In genomic region chr11:62901699-62902323, GRCm38 (mm10) we compare ENCODE assay signal across 9 mouse cellular contexts. TPM values are rescaled to one million over a fixed set of nuclear protein-coding genes. Genes with fewer than 3 reads are reported as not detected.
DNase-seq lines count a peak whose midpoint lies in the region; TF ChIP-seq lines count a peak whose summit lies in the region.
"Had no signal": no experiment of that assay in that cellular context is flagged by ENCODE, and none has a peak within 500 bp of the region (broad histone marks: within the 10 kb centered on the region; RNA-seq: fewer than 3 reads in every experiment).

No protein-coding gene starts in this region.

- DNase-seq in urinary bladder, postnatal 25 days (ENCODE audit: low spot score), result peak; percentile 51
- no peak for DNase-seq in urinary bladder, adult 2 months (ENCODE audit: low spot score)
- DNase-seq in c-Kit-positive CD71-positive TER-119-positive erythroid progenitor cells, embryonic 14.5 days (ENCODE audit: low spot score), result peak; percentile 55
- DNase-seq in frontal cortex, adult 2 months (ENCODE audit: extremely low spot score in 1 of 2, low spot score in 1 of 2), result peak; percentile 61 to 96
- DNase-seq in kidney, adult 2 months, result peak; percentile 82
- peak; percentile 59 for DNase-seq in liver, adult 2 months (ENCODE audit: extremely low read depth, low read depth, low spot score)
- peak; percentile 91 for DNase-seq in retina, embryonic 14.5 days (ENCODE audit: low spot score)
- no peak for DNase-seq in ovary, adult 18-20 months (ENCODE audit: low spot score)

- no peaks in the 10 kb centered on the region for H3K36me3 ChIP-seq in kidney, adult 2 months (ENCODE audit: control insufficient read depth, insufficient read depth, low read length)
- no peaks in the 10 kb centered on the region; the same call in 1 of the 2 replicates for H3K36me3 ChIP-seq in liver, adult 2 months (ENCODE audit: control insufficient read depth, insufficient read depth, low read length)

- peak; percentile 32; the same call in 1 of the 2 replicates for TF ChIP-seq CTCF in kidney, adult 2 months (conservative IDR thresholded peaks at IDR 0.05; ENCODE audit: insufficient read depth, insufficient read length, low read depth, low read length)
- peak; percentile 56 for TF ChIP-seq CTCF in liver, adult 2 months (IDR thresholded peaks at IDR 0.05; ENCODE audit: low read depth, low read length)

- no peaks in the 10 kb centered on the region for H3K27me3 ChIP-seq in kidney, adult 2 months (replicated peaks; ENCODE audit: control insufficient read depth, insufficient read depth, low read length)
- H3K27me3 ChIP-seq in liver, adult 2 months (ENCODE audit: control insufficient read depth, insufficient read depth, low read length), result no peaks in the 10 kb centered on the region

- no peak overlapping the region for H3K9ac ChIP-seq in liver, adult 2 months (ENCODE audit: low read depth, low read length)

- no peak overlapping the region for H3K4me3 ChIP-seq in kidney, adult 2 months (ENCODE audit: insufficient read depth, low read depth, low read length)
- no peak overlapping the region for H3K4me3 ChIP-seq in liver, adult 2 months (ENCODE audit: insufficient read depth, low read depth, low read length)

- TF ChIP-seq POLR2A in kidney, adult 2 months (IDR thresholded peaks at IDR 0.05; ENCODE audit: low read depth, low read length), result no peak
- no peak for TF ChIP-seq POLR2A in liver, adult 2 months (IDR thresholded peaks at IDR 0.05; ENCODE audit: extremely low read depth, insufficient read depth, low read length)

- WGBS in kidney, adult 2 months, result 30% methylated on average over 12 of the region's 12 CpGs
- 31% methylated on average over 12 of the region's 12 CpGs for WGBS in liver, adult 2 months

- no peaks in the 10 kb centered on the region for H3K4me1 ChIP-seq in kidney, adult 2 months (ENCODE audit: control insufficient read depth, insufficient read depth, low read length)
- H3K4me1 ChIP-seq in liver, adult 2 months (ENCODE audit: control insufficient read depth, insufficient read depth, low read length), result no peaks in the 10 kb centered on the region

- no peaks in the 10 kb centered on the region for H3K79me2 ChIP-seq in liver, adult 2 months (ENCODE audit: control insufficient read depth, insufficient read depth, low read length)

- H3K27ac ChIP-seq in kidney, adult 2 months (ENCODE audit: insufficient read depth, low read depth, low read length), result no peak overlapping the region
- H3K27ac ChIP-seq in liver, adult 2 months (replicated peaks; ENCODE audit: insufficient read depth, low read depth, low read length), result no peak overlapping the region

RNA-seq across cellular contexts. Expression of gene Tvp23b, which starts 22.6 kb away (rescaled TPM):
- polyA plus RNA-seq in urinary bladder, adult 2 months (2012; rRNA removed), result 44.5 and 51.3 TPM in 2 replicates
- polyA plus RNA-seq in frontal cortex, adult 2 months (2012; rRNA removed), result 32.7 and 35.9 TPM in 2 replicates
- polyA plus RNA-seq in kidney, adult 2 months (2012; rRNA removed), result 21.3 and 26.1 TPM in 2 replicates
- 23.8 and 31.0 TPM in 2 replicates for total RNA-seq in liver, adult 2 months (2014; rRNA removed)
- polyA plus RNA-seq in liver, adult 2 months (2012; rRNA removed), result 10.1 and 12.1 TPM in 2 replicates

RNA-seq across cellular contexts. Expression of gene Cdrt4, which starts 49.2 kb away (rescaled TPM):
- 0.10 and 0.28 TPM in 2 replicates for polyA plus RNA-seq in urinary bladder, adult 2 months (2012; rRNA removed)
- 0.40 and 0.48 TPM in 2 replicates for polyA plus RNA-seq in frontal cortex, adult 2 months (2012; rRNA removed)
- 0.14 TPM in 1 of 2 replicates, not detected in the other for polyA plus RNA-seq in kidney, adult 2 months (2012; rRNA removed)
- not detected in 2 replicates for total RNA-seq in liver, adult 2 months (2014; rRNA removed)
- not detected in 2 replicates for polyA plus RNA-seq in liver, adult 2 months (2012; rRNA removed)
- polyA plus RNA-seq: heart, embryonic 14.5 days had no signal

RNA-seq across cellular contexts. Expression of gene Fbxw10, which starts 54.9 kb away (rescaled TPM):
- 0.77 and 1.6 TPM in 2 replicates for polyA plus RNA-seq in urinary bladder, adult 2 months (2012; rRNA removed)
- polyA plus RNA-seq in frontal cortex, adult 2 months (2012; rRNA removed), result 0.55 and 0.66 TPM in 2 replicates
- polyA plus RNA-seq in kidney, adult 2 months (2012; rRNA removed), result 0.29 and 0.30 TPM in 2 replicates
- 0.13 TPM in 1 of 2 replicates, not detected in the other for total RNA-seq in liver, adult 2 months (2014; rRNA removed)
- not detected in 2 replicates for polyA plus RNA-seq in liver, adult 2 months (2012; rRNA removed)

Comparison
In these comparisons a context has a peak if more than half of its experiments do, and no peak if none do; other contexts are left out.
1. DNase-seq: peak in urinary bladder, postnatal 25 days (single experiment), c-Kit-positive CD71-positive TER-119-positive erythroid progenitor cells, embryonic 14.5 days (single experiment), frontal cortex, adult 2 months (2 of 2), kidney, adult 2 months (single experiment), liver, adult 2 months (single experiment) and retina, embryonic 14.5 days (single experiment); none in urinary bladder, adult 2 months (single experiment) and ovary, adult 18-20 months (single experiment).